Mouse (Mus musculus) ES-Bruce4 (cell line): ENCODE results near the gene Rassf3.

Source experiments
- CTCF ChIP-seq: IDR thresholded peaks from one replicate; pipeline ENCODE4 v1.8.1; 2011; ENCODE audit warnings: low read depth, low read length
- EP300 ChIP-seq: IDR thresholded peaks from 2 replicates; pipeline ENCODE4 v1.6.1; 2011; ENCODE audit warnings: low read depth, low read length; ENCODE audit not compliant: insufficient read depth
- POLR2A ChIP-seq: IDR thresholded peaks from one replicate; pipeline ENCODE4 v1.8.1; 2011; ENCODE audit warnings: low read length; ENCODE audit not compliant: insufficient read depth

DNA sequence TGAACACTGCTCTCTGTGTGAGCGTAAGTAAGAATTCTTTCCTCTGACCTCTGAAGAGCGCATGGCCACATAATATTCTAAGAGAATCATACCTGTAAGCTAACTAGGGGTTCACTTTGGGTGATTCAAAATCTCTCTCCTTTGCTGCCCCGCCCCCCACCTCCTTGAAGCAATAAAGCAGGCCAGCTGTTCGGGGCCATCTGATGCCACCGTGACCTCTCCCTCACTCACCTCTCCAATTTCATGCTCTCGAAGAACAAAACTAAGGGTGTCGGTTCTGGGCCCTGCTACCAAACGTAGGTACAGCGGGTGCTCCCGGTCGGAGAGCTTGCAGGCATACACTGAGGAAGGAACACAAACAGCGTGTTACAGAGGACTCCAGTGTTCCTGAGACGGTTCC, 62.0 kb downstream of the Rassf3 start:
- no peak for TF ChIP-seq CTCF
- no peak for TF ChIP-seq EP300
- TF ChIP-seq POLR2A, result no peak
